ENCODE assay signal across 12 mouse cellular contexts in genomic region chr3:104706446-104706845, GRCm38 (mm10).
"Had no signal": no experiment of that assay in that cellular context is flagged by ENCODE, and none has a peak within 500 bp of the region (broad histone marks: within the 10 kb centered on the region; RNA-seq: fewer than 3 reads in every experiment).

No protein-coding gene starts in this region.

- H3K9me3 ChIP-seq: limb, embryonic 15.5 days; liver, embryonic 12.5 days; midbrain, embryonic 12.5 days had no signal

- DNase-seq: kidney, adult 8-10 months; kidney, postnatal 36 days; layer of hippocampus, adult 9-11 months; layer of hippocampus, postnatal 36 days; right cerebral cortex, adult 18-20 months; right cerebral cortex, postnatal 25 days; thymus, adult 18-20 months; thymus, postnatal 14 days had no signal

- H3K27me3 ChIP-seq: limb, embryonic 15.5 days; liver, embryonic 12.5 days had no signal

- H3K36me3 ChIP-seq: limb, embryonic 15.5 days; liver, embryonic 12.5 days; midbrain, embryonic 12.5 days had no signal

- H3K4me1 ChIP-seq: liver, embryonic 12.5 days; midbrain, embryonic 12.5 days had no signal

- H3K4me3 ChIP-seq: limb, embryonic 15.5 days; liver, embryonic 12.5 days; midbrain, embryonic 12.5 days had no signal

- H3K27ac ChIP-seq: limb, embryonic 15.5 days; liver, embryonic 12.5 days; midbrain, embryonic 12.5 days; stomach, postnatal 0 days had no signal

- H3K9ac ChIP-seq: limb, embryonic 15.5 days; liver, embryonic 12.5 days; midbrain, embryonic 12.5 days had no signal

- H3K4me2 ChIP-seq: limb, embryonic 15.5 days; liver, embryonic 12.5 days; midbrain, embryonic 12.5 days had no signal
